Mouse (Mus musculus) inflammation-experienced regulatory T-cells, adult 6 months (primary cell): ENCODE data around the gene Asb17. TPM values are rescaled to one million over a fixed set of nuclear protein-coding genes. Genes with fewer than 3 reads are reported as not detected.
A peak's percentile ranks its signal among the peaks of the same experiment; 100 is the strongest.

Source experiments
- ATAC-seq: one replicate; pipeline ENCODE4 v1.8.0; 2017
- polyA plus RNA-seq, 3 experiments: library from polyadenylated mRNA; unstranded; fragments of 100-300 nt; shearing (Covaris generic); gene quantifications; one replicate each; pipeline ENCODE4 v1.2.1; 2017

Gene Asb17
- polyA plus RNA-seq, 3 experiments from 2014 or later = not detected

GRCm38 (mm10) chr3:153889188-153889781 is 45.3 kb downstream of the Asb17 start:
- no peak for ATAC-seq

GRCm38 (mm10) chr3:153895454-153895853 is 51.4 kb downstream of the Asb17 start:
- no peak for ATAC-seq

GRCm38 (mm10) chr3:153897216-153897615 is 53.2 kb downstream of the Asb17 start:
- no peak for ATAC-seq

- ATAC-seq = no peak
These were observed 57.9 kb downstream of the Asb17 start for GRCm38 (mm10) chr3:153901904-153902303.

- ATAC-seq = no peak
These were observed 58.6 kb downstream of the Asb17 start for GRCm38 (mm10) chr3:153902595-153902994.

GRCm38 (mm10) chr3:153904586-153904985 is 60.6 kb downstream of the Asb17 start:
- ATAC-seq = peak; percentile 25

Other genes with a start within 250 kb of the Asb17 start
- gene St6galnac3, start 119.0 kb upstream of the Asb17 start, polyA plus RNA-seq = 10 to 100 TPM; 39.4 to 85.0 (median 71.2) TPM
- gene Msh4, start 61.9 kb downstream of the Asb17 start, polyA plus RNA-seq = under 1 TPM in 1 of 3 experiments, not detected in 2; 0.19 TPM
- gene Rabggtb, start 68.8 kb downstream of the Asb17 start, polyA plus RNA-seq = 10 to 100 TPM; 39.3 to 47.9 (median 45.2) TPM
- gene Acadm, start 100.4 kb downstream of the Asb17 start, polyA plus RNA-seq = 10 to 100 TPM; 23.7 to 43.7 (median 40.4) TPM
- gene Slc44a5, start 129.2 kb downstream of the Asb17 start, polyA plus RNA-seq = not detected